Mouse (Mus musculus) ZHBTc4 (cell line): ENCODE data around the gene Meaf6.

ENCODE experiments used
- DNase-seq: peaks from one replicate; pipeline ENCODE4 v3.0.0-alpha.2; 2011; ENCODE audit warnings: low read depth, low spot score

Gene Meaf6

GRCm38 (mm10) chr4:125084403-125085345 lies at the start of gene Meaf6:
Gene Meaf6 (plus strand): TSS chr4:125085134.
- DNase-seq = peak; percentile 92

GRCm38 (mm10) chr4:125044454-125044853 lies 40.5 kb upstream of the Meaf6 start:
- DNase-seq = no peak

GRCm38 (mm10) chr4:125055385-125055784 lies 29.5 kb upstream of the Meaf6 start:
- no peak for DNase-seq

GRCm38 (mm10) chr4:125056476-125056875 lies 28.5 kb upstream of the Meaf6 start:
- no peak for DNase-seq

GRCm38 (mm10) chr4:125057273-125057672 lies 27.7 kb upstream of the Meaf6 start:
- DNase-seq = no peak

GRCm38 (mm10) chr4:125058033-125058432 lies 26.9 kb upstream of the Meaf6 start:
- no peak for DNase-seq

- peak; percentile 80 for DNase-seq
Measured at GRCm38 (mm10) chr4:125059025-125059424, 25.9 kb upstream of the Meaf6 start.

GRCm38 (mm10) chr4:125063829-125064228 lies 21.1 kb upstream of the Meaf6 start:
- no peak for DNase-seq

GRCm38 (mm10) chr4:125065517-125066307 lies 19.2 kb upstream of the Meaf6 start, which contains the start of gene Dnali1:
Gene Dnali1 (minus strand): TSS chr4:125065703.
- peak; percentile 77 for DNase-seq

- peak; percentile 96 for DNase-seq
Measured at GRCm38 (mm10) chr4:125066490-125067370, 18.2 kb upstream of the Meaf6 start, which contains the start of gene Snip1. Gene Snip1 (plus strand): TSS chr4:125066672.

- no peak for DNase-seq
Measured at GRCm38 (mm10) chr4:125077700-125078099, 7.2 kb upstream of the Meaf6 start.

GRCm38 (mm10) chr4:125078698-125079097 lies 6.2 kb upstream of the Meaf6 start:
- no peak for DNase-seq

- peak; percentile 94 for DNase-seq
Measured at GRCm38 (mm10) chr4:125085346-125085841, 460 bp downstream of the Meaf6 start.

GRCm38 (mm10) chr4:125093031-125093430 lies 8.1 kb downstream of the Meaf6 start:
- no peak for DNase-seq

GRCm38 (mm10) chr4:125096066-125096465 lies 11.1 kb downstream of the Meaf6 start:
- DNase-seq = no peak

GRCm38 (mm10) chr4:125097412-125097811 lies 12.5 kb downstream of the Meaf6 start:
- no peak for DNase-seq

GRCm38 (mm10) chr4:125099458-125099857 lies 14.5 kb downstream of the Meaf6 start:
- DNase-seq = peak; percentile 92

GRCm38 (mm10) chr4:125101334-125101733 lies 16.4 kb downstream of the Meaf6 start:
- peak; percentile 39 for DNase-seq

- peak; percentile 51 for DNase-seq
Measured at GRCm38 (mm10) chr4:125105354-125105753, 20.4 kb downstream of the Meaf6 start.

- peak; percentile 89 for DNase-seq
Measured at GRCm38 (mm10) chr4:125114638-125115037, 29.7 kb downstream of the Meaf6 start.

- DNase-seq = no peak
Measured at GRCm38 (mm10) chr4:125115081-125115480, 30.1 kb downstream of the Meaf6 start.
